Mouse (Mus musculus) liver, adult 2 months (tissue): ENCODE results near the gene Slc26a8. TPM values are rescaled to one million over a fixed set of nuclear protein-coding genes. Genes with fewer than 3 reads are reported as not detected.

Experiments used
- DNase-seq: peaks from one replicate; pipeline ENCODE4 v3.0.0-alpha.2; 2011; ENCODE audit warnings: low read depth, low spot score; ENCODE audit errors: extremely low read depth
- H3K27ac ChIP-seq: fragments of 200-500 bp; replicated peaks from 2 replicates; pipeline ENCODE4 v1.5.1; 2012; ENCODE audit warnings: low read depth, mild to moderate bottlenecking, control low read depth, inconsistent platforms, low read length; ENCODE audit not compliant: insufficient read depth
- H3K27me3 ChIP-seq: fragments of 200-500 bp; 2 replicates; pipeline ENCODE4 v1.6.1; 2012; ENCODE audit warnings: mild to moderate bottlenecking, moderate library complexity, low read length, inconsistent platforms; ENCODE audit not compliant: control insufficient read depth, insufficient read depth
- H3K36me3 ChIP-seq: fragments of 200-500 bp; 2 replicates; pipeline ENCODE4 v1.6.1; 2012; ENCODE audit warnings: low read length, inconsistent platforms; ENCODE audit not compliant: control insufficient read depth, insufficient read depth
- H3K4me1 ChIP-seq: fragments of 200-500 bp; 2 replicates; pipeline ENCODE4 v1.6.1; 2011; ENCODE audit warnings: low read length; ENCODE audit not compliant: control insufficient read depth, insufficient read depth
- H3K4me3 ChIP-seq: fragments of 200-500 bp; 2 replicates; pipeline ENCODE4 v1.5.1; 2011; ENCODE audit warnings: low read depth, mild to moderate bottlenecking, control low read depth, low read length, moderate library complexity; ENCODE audit not compliant: insufficient read depth
- H3K79me2 ChIP-seq: fragments of 200-500 bp; 2 replicates; pipeline ENCODE4 v1.6.1; 2012; ENCODE audit warnings: inconsistent platforms, mild to moderate bottlenecking, low read length, moderate library complexity; ENCODE audit not compliant: control insufficient read depth, insufficient read depth
- H3K9ac ChIP-seq: fragments of 200-500 bp; 2 replicates; pipeline ENCODE4 v1.6.1; 2012; ENCODE audit warnings: low read depth, mild to moderate bottlenecking, control low read depth, inconsistent platforms, low read length
- CTCF ChIP-seq: fragments of 200-500 bp; IDR thresholded peaks from 2 replicates; pipeline ENCODE4 v1.5.1; 2011; ENCODE audit warnings: low read depth, low read length, control low read depth
- POLR2A ChIP-seq: fragments of 200-500 bp; IDR thresholded peaks from 2 replicates; pipeline ENCODE4 v1.6.1; 2011; ENCODE audit warnings: low read length, control low read depth; ENCODE audit not compliant: insufficient read depth; ENCODE audit errors: extremely low read depth
- WGBS: fragments of 180-500 bp; shearing (Covaris S2); methylation state at CpG from one replicate; pipeline ENCODE4 v1.1.7; 2018; 5-methylcytosine and 5-hydroxymethylcytosine counted together
- polyA plus RNA-seq: library from polyadenylated mRNA; depleted of rRNA; stranded (reverse); fragments of >200 nt; gene quantifications from 2 replicates; pipeline ENCODE4 v1.2.3, GENCODE M21; 2012
- total RNA-seq: library from RNA; depleted of rRNA; stranded (reverse); fragments of >200 nt; gene quantifications from 2 replicates; pipeline ENCODE4 v1.2.3, GENCODE M21; 2014

Slc26a8 gene
- total and polyA plus RNA-seq, 2 experiments, result 0.11 TPM; not detected in 1

DNA sequence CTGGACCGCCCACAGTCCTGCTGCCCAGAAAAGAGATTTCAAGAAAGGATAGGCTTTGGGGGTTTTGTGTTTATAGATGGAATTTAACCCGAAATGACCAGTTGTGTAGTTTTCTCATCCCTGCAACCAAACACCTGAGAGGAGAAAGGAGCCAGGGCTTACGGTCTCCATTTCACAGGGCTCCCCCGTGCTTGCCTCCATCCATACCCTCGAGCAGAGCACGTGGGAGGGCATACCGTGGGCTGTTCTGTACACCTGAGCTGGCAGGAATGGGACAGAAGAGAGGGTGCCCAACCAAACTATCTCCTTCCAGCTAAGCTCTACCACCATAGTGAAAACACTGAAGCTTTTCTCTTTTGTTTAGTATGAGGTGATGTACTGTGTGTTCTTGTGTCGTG lies 20.3 kb upstream of the Slc26a8 start:
- H3K79me2 ChIP-seq, result peaks cover 45% of the 10 kb centered on the region
- TF ChIP-seq POLR2A, result no peak
- no peak for TF ChIP-seq CTCF
- H3K4me1 ChIP-seq, result peaks cover 25% of the 10 kb centered on the region
- no peak for DNase-seq
- H3K27ac ChIP-seq, result no peak overlapping the region
- no peaks in the 10 kb centered on the region for H3K27me3 ChIP-seq
- H3K4me3 ChIP-seq, result no peak overlapping the region
- WGBS, result 81% methylated on average over 8 of the region's 8 CpGs
- peaks cover 12% of the 10 kb centered on the region for H3K36me3 ChIP-seq
- H3K9ac ChIP-seq, result no peak overlapping the region

DNA sequence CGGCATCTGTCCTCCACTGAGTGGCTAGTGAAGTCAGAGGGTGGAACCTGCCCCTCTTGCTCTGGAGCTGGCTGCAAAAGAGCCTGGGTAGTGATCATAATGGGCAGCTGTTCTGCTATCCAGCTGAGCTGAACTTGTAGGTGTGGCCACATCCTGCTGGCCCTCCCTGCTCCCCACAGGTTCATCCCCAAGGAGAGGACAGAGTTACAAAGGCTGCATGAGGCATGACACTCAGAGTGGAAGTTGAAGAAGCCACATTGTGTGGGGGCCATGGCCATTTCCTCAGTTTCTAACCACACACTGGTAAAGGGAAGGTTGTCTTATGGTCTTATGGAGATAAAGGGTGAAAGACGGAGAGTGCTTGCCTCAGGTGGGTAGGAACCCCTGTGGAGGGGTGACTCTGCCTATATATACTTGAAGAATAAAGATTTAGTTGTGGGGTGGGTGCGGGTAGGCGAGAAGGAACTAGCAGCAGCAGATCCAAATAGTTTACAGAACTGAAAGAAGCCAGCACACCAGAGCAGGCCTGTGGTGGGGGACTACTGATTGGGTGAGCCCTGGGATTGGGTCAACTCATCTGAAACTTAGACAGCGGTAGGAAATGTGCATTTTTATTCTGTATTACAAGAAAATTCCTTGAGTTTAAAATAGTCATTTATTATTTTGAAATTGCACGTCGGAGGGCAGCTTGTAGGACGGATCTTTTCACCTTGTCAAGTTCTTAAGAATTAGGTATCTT lies 19.7 kb upstream of the Slc26a8 start:
- Histone ChIP-seq H3K27me3 (no peaks in the 10 kb centered on the region), H3K9ac (no peak overlapping the region), H3K27ac (peak overlapping the region; percentile 12; the same call in 1 of the 2 replicates), H3K4me3 (no peak overlapping the region), H3K4me1 (peaks cover 28% of the 10 kb centered on the region), H3K79me2 (peaks cover 49% of the 10 kb centered on the region), H3K36me3 (peaks cover 10% of the 10 kb centered on the region; the same call in 1 of the 2 replicates)
- no peak for DNase-seq
- TF ChIP-seq POLR2A, result no peak
- 84% methylated on average over 8 of the region's 8 CpGs for WGBS

DNA sequence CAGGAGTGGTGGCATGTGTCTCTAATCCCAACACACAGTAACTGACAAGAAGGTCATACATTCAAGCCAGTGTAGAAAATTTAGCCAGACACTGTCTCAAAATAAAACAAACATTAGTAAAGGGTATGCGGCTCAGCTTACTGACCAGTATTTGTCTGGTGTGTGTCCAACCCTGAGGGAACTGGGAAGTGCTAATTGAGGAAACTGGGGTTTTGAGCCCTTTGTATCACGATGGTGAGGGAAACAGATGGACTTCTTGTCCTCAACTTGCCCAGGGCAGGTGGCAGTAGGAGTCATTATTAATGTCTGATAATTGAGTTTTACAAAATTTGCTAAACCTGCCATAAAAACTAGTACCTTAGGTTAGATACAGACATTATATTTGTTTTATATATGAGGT lies 19.0 kb upstream of the Slc26a8 start:
- Histone ChIP-seq H3K4me1 (peaks cover 28% of the 10 kb centered on the region), H3K27me3 (no peaks in the 10 kb centered on the region), H3K9ac (no peak overlapping the region), H3K4me3 (no peak overlapping the region), H3K27ac (peak overlapping the region; percentile 10; the same call in 1 of the 2 replicates), H3K79me2 (peaks cover 49% of the 10 kb centered on the region), H3K36me3 (peaks cover 4% of the 10 kb centered on the region; the same call in 1 of the 2 replicates)
- WGBS, result 17% methylated on average over 2 of the region's 2 CpGs
- DNase-seq, result peak; percentile 48
- no peak for TF ChIP-seq POLR2A
- no peak for TF ChIP-seq CTCF

DNA sequence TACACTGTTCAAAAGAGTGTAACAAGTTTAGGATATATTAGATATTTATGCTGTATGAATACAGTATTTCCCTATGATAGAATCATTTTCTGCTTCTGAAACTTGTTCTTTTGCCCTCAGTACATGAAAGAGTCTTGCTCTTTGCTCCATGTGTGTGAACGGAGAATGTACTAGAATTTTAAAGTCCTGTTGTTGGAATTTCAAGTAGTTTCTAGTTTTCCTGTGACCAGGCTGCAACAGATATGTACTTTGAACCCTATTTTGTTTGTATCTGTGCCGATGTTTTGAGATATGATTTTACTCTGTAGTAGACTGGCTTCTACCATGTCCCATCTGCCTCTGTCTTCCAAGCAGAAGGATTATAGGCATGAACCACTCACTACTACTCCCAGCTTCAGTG lies 17.8 kb upstream of the Slc26a8 start:
- WGBS, result 16% methylated on average over 2 of the region's 2 CpGs

DNA sequence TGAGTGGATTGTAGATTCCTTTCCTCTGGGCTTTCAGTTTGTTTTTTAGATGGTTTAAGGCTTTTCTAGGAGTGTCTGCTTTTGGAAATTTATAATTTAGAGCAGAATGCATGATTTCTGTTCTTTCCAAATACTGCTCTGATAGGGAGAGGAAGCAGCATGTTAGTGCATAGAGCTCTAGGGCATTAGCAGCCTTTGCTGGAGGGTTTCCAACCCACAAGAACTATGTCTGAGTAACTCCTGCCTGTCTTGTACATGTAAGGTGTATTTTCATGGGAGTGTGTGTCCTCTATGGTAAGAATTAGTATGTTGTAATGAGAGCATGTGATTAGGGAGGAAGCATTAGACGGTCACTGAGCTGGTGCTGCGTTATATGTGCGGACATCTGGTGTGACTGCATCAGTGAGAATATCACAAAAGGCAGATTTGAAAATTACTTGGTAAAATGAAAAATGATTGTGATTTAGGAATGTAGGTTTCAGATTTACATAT lies 17.1 kb upstream of the Slc26a8 start:
- Histone ChIP-seq H3K4me1 (peaks cover 27% of the 10 kb centered on the region), H3K9ac (no peak overlapping the region), H3K79me2 (peaks cover 44% of the 10 kb centered on the region), H3K27me3 (no peaks in the 10 kb centered on the region), H3K4me3 (no peak overlapping the region), H3K27ac (no peak overlapping the region; the same call in none of the 2 replicates), H3K36me3 (peaks cover 4% of the 10 kb centered on the region; the same call in 1 of the 2 replicates)
- no peak for TF ChIP-seq CTCF
- TF ChIP-seq POLR2A, result no peak
- WGBS, result 62% methylated on average over 3 of the region's 3 CpGs
- peak; percentile 56 for DNase-seq

More for the DNA sequence above, 17.8 kb upstream of the Slc26a8 start:
- Histone ChIP-seq H3K4me1 (peaks cover 29% of the 10 kb centered on the region), H3K4me3 (no peak overlapping the region), H3K36me3 (peaks cover 4% of the 10 kb centered on the region; the same call in 1 of the 2 replicates), H3K27ac (peak overlapping the region; percentile 10), H3K9ac (no peak overlapping the region), H3K79me2 (peaks cover 49% of the 10 kb centered on the region), H3K27me3 (no peaks in the 10 kb centered on the region)
- TF ChIP-seq POLR2A, result no peak
- peak; percentile 90 for DNase-seq

DNA sequence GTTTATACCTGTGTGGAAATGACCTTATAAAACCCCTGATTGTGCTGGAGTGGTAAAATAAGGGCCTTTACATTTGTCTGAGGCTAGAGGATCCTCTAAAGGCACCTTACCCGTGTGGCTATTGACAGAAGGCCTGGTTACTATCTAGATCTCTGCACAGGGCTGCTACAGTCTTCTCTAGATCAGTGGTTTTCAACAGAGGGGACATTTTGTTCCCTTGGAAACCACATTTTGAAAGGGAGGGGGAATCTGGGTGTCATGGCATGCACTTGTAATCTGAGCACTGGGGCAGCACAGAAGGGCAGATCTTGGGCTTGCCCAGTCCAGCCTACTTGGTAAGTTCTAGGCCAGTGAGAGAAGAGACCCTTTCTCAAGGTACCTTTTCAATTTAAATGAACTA lies 16.7 kb upstream of the Slc26a8 start:
- H3K4me1 ChIP-seq, result peaks cover 26% of the 10 kb centered on the region
- DNase-seq, result peak; percentile 41
- H3K27ac ChIP-seq, result peak overlapping the region; percentile 26
- peaks cover 4% of the 10 kb centered on the region; the same call in 1 of the 2 replicates for H3K36me3 ChIP-seq
- 23% methylated on average over 1 of the region's 1 CpGs for WGBS
- no peak overlapping the region for H3K4me3 ChIP-seq
- H3K79me2 ChIP-seq, result peaks cover 40% of the 10 kb centered on the region; the same call in 1 of the 2 replicates
- TF ChIP-seq CTCF (no peak), POLR2A (no peak)
- H3K27me3 ChIP-seq, result no peaks in the 10 kb centered on the region
- H3K9ac ChIP-seq, result 0 out of 2 replicates have a peak overlapping the region, but pooled peaks have one; percentile 3
